Mouse (Mus musculus) forebrain, embryonic 16.5 days (tissue): ENCODE data around the gene Dcp1a. TPM values are rescaled to one million over a fixed set of nuclear protein-coding genes. Genes with fewer than 3 reads are reported as not detected.
A peak's percentile ranks its signal among the peaks of the same experiment; 100 is the strongest.

Source experiments
- ATAC-seq: fragments of 200-750 bp; cut with Nextera tagmentation; 2 replicates; pipeline ENCODE4 v1.8.0; 2017; ENCODE audit warnings: mild to moderate bottlenecking, moderate library complexity
- H3K27ac ChIP-seq: fragments of 300-500 bp; sonication (generic); 2 replicates; pipeline ENCODE4 v1.5.1; 2014; ENCODE audit warnings: low read length, control low read depth
- H3K27me3 ChIP-seq: fragments of 300-500 bp; sonication (generic); replicated peaks from 2 replicates; pipeline ENCODE4 v1.6.1; 2014; ENCODE audit warnings: low read length; ENCODE audit not compliant: control insufficient read depth, insufficient read depth
- H3K36me3 ChIP-seq: fragments of 300-500 bp; sonication (generic); 2 replicates; pipeline ENCODE4 v1.6.1; 2014; ENCODE audit not compliant: control insufficient read depth, insufficient read depth
- H3K4me1 ChIP-seq: fragments of 300-500 bp; sonication (generic); replicated peaks from 2 replicates; pipeline ENCODE4 v1.6.1; 2014; ENCODE audit warnings: low read length; ENCODE audit not compliant: control insufficient read depth, insufficient read depth
- H3K4me2 ChIP-seq: fragments of 300-500 bp; sonication (generic); 2 replicates; pipeline ENCODE4 v1.6.1; 2014; ENCODE audit warnings: mild to moderate bottlenecking, low read length, control low read depth
- H3K4me3 ChIP-seq: fragments of 300-500 bp; sonication (generic); replicated peaks from 2 replicates; pipeline ENCODE4 v1.5.1; 2014; ENCODE audit warnings: mild to moderate bottlenecking, low read length, control low read depth
- H3K9ac ChIP-seq: fragments of 300-500 bp; sonication (generic); replicated peaks from 2 replicates; pipeline ENCODE4 v1.6.1; 2014; ENCODE audit warnings: low read depth, low read length, control low read depth
- H3K9me3 ChIP-seq: fragments of 300-500 bp; sonication (generic); 2 replicates; pipeline ENCODE4 v1.6.1; 2016; ENCODE audit warnings: low read length; ENCODE audit not compliant: control insufficient read depth
- WGBS: fragments of 180-500 bp; shearing (Covaris S2); extraction: QIAGEN DNeasy Blood & Tissue Kit; methylation state at CpG from one replicate; pipeline ENCODE4 v1.1.7; 2014; 5-methylcytosine and 5-hydroxymethylcytosine counted together
- polyA plus RNA-seq: library from polyadenylated mRNA; unstranded; fragments of >200 nt; fragmentation: Nextera tagmentation; extraction: Ambion mirVana; gene quantifications from 2 replicates; pipeline ENCODE4 v1.2.1, GENCODE M21; 2015

The Dcp1a gene
- polyA plus RNA-seq, 1 experiment from 2014 or later = 23.1 TPM

DNA sequence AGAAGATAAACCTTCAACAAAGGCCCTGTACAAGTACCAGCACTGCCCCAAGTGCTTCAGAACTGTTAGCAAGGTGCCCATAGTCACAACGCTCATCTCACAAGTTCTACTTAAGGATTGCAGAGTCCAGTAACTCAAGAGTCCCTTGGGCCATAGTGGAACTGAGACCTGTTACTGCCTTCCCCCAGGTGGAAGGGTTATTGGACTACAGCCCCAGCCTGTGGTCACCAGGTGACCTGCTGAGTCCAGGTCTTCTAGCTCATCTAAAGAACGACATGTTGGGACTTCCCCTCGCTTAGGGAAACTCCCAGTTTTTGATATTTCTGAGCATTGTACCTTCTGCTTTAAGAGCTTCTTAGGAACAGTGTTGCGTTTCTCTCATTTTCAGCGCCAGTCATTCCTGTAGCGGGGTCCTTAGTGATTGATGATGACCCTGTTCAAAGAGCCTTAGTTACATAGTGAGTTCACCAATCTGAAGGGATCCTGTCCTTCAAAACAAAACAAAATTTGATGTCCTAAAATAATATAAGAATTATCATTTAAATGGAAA, 31.0 kb downstream of the Dcp1a start:
- Histone ChIP-seq H3K4me3 (no peak overlapping the region), H3K27me3 (no peaks in the 10 kb centered on the region), H3K9me3 (no peaks in the 10 kb centered on the region), H3K4me1 (no peaks in the 10 kb centered on the region), H3K27ac (no peak overlapping the region), H3K36me3 (peaks cover 13% of the 10 kb centered on the region), H3K9ac (no peak overlapping the region), H3K4me2 (no peak overlapping the region)
- ATAC-seq = no peak
- WGBS = 97% methylated on average over 6 of the region's 6 CpGs

DNA sequence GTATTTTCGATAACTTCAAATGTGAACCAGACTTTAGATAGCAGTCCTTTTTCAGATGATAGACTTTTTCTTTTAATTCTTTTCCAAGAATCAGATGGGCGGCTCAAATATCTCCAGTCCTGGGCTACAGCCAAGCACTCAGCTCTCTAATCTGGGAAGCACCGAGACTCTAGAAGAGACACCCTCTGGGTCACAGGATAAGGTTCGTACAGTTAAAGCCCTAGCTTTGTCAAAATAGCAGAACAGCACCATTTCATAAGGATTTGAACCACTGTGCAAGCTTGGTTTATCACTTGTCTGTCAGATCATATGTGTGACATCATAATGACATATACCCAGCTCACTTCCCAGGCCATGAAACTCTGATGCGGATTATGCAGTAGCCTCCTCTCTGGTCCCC, 33.6 kb downstream of the Dcp1a start:
- H3K27ac ChIP-seq = no peak overlapping the region
- H3K4me3 ChIP-seq = no peak overlapping the region
- H3K36me3 ChIP-seq = peaks cover 5% of the 10 kb centered on the region; the same call in 1 of the 2 replicates
- no peak overlapping the region for H3K9ac ChIP-seq
- 86% methylated on average over 5 of the region's 5 CpGs for WGBS
- no peak overlapping the region for H3K4me2 ChIP-seq
- no peak for ATAC-seq
- no peaks in the 10 kb centered on the region for H3K27me3 ChIP-seq
- H3K9me3 ChIP-seq = no peaks in the 10 kb centered on the region
- no peaks in the 10 kb centered on the region for H3K4me1 ChIP-seq

DNA sequence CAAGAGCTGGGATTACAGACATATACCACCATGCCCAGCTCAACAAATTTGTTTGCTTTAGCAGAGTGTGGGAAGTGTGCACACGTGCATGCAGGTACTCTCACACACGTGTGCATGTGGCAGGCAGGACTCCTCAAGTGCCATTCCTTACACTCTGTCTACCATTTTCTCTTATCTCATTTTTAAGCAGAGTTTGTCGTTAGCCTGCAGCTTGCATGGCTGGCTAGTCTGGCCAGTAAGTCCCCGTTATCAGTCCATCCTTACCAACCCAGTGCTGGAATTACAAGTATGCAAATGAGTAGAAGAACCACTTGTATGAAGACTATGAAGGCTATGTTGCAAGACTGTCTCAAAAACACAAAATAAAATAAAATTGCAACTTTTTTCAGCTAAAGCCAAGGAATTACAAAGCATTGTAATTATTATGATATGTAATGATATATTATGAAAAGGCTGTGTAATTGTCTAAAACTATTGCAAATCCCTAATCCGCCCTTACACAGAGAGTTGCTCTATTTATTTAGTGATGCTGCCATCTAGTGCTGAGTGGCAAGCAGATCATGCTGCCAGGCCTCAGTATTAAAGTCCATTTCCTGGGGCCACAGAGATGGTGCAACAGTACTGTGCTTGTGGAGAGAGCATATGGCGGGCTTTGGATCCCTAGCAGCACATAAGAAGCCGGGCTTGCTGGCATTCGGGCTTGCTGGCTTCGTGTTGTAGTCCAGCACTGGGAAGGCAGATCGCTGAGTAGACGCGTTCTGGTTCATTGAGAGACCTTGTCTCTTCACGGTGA, 36.8 kb downstream of the Dcp1a start:
- H3K36me3 ChIP-seq = peaks cover 12% of the 10 kb centered on the region
- 84% methylated on average over 13 of the region's 13 CpGs for WGBS

DNA sequence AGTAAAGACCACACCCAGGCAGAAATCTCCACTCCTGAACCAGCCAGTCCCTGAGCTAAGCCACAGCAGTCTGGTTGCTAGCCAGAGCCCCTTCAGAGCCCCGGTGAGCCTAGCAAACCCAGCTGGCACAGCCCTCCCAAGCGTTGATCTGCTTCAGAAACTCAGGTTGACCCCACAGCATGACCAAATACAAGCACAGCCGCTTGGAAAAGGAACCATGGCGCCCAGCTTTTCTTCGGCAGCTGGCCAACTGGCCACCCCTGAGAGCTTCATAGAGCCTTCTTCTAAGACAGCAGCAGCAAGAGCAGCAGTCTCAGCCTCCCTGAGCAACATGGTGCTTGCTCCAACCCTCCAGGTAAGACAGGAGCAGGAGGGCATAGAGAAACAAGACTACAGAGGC, 40.0 kb downstream of the Dcp1a start:
- no peak for ATAC-seq
- no peak overlapping the region for H3K4me3 ChIP-seq
- no peaks in the 10 kb centered on the region for H3K9me3 ChIP-seq
- no peak overlapping the region for H3K4me2 ChIP-seq
- 80% methylated on average over 5 of the region's 5 CpGs for WGBS
- H3K9ac ChIP-seq = no peak overlapping the region
- no peak overlapping the region for H3K27ac ChIP-seq
- no peaks in the 10 kb centered on the region for H3K27me3 ChIP-seq
- no peaks in the 10 kb centered on the region for H3K4me1 ChIP-seq
- H3K36me3 ChIP-seq = peaks cover 25% of the 10 kb centered on the region

More for the DNA sequence above, 36.8 kb downstream of the Dcp1a start:
- ATAC-seq = no peak
- Histone ChIP-seq H3K4me1 (no peaks in the 10 kb centered on the region), H3K9me3 (no peaks in the 10 kb centered on the region), H3K4me3 (no peak overlapping the region), H3K9ac (no peak overlapping the region), H3K4me2 (no peak overlapping the region), H3K27me3 (no peaks in the 10 kb centered on the region), H3K27ac (no peak overlapping the region)

DNA sequence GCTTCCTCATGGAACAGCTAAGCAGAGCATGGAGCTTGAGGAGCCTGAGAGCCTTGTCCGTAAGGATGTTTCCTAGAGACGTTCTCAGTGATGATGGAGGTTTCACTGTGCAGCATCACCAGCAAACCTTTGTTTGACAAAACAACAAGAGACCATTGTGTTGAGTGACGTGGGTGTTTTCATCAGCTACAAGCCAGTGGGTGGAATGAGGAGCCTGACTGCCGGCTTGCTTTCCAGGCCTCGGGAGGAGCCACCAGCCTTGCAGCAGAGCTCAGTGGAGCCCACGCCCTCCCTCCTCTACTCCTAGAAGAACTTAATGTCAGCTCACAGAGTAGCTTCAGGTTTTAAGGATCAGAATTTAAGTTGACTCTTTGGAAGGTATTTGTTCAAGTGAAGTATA, 44.0 kb downstream of the Dcp1a start:
- 75% methylated on average over 6 of the region's 6 CpGs for WGBS
- Histone ChIP-seq H3K27me3 (no peaks in the 10 kb centered on the region), H3K4me2 (no peak overlapping the region), H3K4me3 (no peak overlapping the region), H3K36me3 (peaks cover 28% of the 10 kb centered on the region), H3K9me3 (no peaks in the 10 kb centered on the region), H3K4me1 (no peaks in the 10 kb centered on the region), H3K27ac (no peak overlapping the region), H3K9ac (no peak overlapping the region)
- ATAC-seq = no peak

DNA sequence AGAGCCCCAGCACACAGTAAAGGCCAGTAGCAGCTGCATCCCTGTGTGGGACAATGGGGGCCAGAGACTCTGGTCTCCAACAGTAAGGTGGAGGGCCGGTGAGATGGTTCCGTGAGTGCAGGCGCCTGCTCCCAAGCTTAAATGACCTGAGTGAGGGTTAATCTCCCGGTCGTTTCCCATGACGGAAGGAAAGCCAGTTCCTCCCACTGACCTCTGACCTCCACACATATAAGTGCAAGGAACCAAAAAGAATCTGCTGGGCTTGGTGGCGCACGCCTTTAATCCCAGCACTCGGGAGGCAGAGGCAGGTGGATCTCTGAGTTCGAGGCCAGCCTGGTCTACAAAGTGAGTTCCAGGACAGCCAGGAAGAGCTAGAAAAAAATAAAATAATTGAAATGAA, 49.1 kb downstream of the Dcp1a start:
- ATAC-seq = no peak

DNA sequence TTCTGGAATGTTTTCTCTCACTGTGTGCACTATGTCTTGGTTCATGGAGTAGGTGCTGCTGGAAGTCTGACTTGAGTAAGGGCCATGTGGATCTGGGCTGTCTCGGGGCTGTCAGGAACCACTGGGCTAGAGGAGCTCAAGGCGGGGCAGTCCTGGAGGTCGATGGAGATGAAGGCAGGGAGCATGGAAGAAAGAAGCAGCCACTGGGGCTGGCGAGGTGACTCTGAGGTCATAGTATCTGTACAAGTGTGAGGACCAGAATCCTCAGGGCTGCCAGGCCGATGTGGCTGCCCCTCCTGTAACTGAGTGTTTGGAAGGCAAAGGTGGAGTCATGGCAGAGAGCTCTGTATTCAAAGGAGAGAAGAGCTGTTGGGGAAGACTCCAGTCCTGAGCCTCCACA, 49.6 kb downstream of the Dcp1a start:
- Histone ChIP-seq H3K4me3 (no peak overlapping the region), H3K4me1 (peaks cover 7% of the 10 kb centered on the region; the same call in 1 of the 2 replicates), H3K36me3 (peaks cover 8% of the 10 kb centered on the region), H3K9ac (no peak overlapping the region), H3K9me3 (no peaks in the 10 kb centered on the region), H3K27ac (no peak overlapping the region), H3K4me2 (no peak overlapping the region), H3K27me3 (no peaks in the 10 kb centered on the region)
- WGBS = 97% methylated on average over 5 of the region's 5 CpGs
- ATAC-seq = no peak

More for the DNA sequence above, 49.1 kb downstream of the Dcp1a start:
- H3K36me3 ChIP-seq = peaks cover 11% of the 10 kb centered on the region
- H3K4me3 ChIP-seq = no peak overlapping the region
- H3K9ac ChIP-seq = no peak overlapping the region
- 92% methylated on average over 10 of the region's 10 CpGs for WGBS
- H3K27me3 ChIP-seq = no peaks in the 10 kb centered on the region
- no peak overlapping the region for H3K27ac ChIP-seq
- H3K4me2 ChIP-seq = no peak overlapping the region
- H3K9me3 ChIP-seq = no peaks in the 10 kb centered on the region
- peaks cover 7% of the 10 kb centered on the region; the same call in 1 of the 2 replicates for H3K4me1 ChIP-seq

DNA sequence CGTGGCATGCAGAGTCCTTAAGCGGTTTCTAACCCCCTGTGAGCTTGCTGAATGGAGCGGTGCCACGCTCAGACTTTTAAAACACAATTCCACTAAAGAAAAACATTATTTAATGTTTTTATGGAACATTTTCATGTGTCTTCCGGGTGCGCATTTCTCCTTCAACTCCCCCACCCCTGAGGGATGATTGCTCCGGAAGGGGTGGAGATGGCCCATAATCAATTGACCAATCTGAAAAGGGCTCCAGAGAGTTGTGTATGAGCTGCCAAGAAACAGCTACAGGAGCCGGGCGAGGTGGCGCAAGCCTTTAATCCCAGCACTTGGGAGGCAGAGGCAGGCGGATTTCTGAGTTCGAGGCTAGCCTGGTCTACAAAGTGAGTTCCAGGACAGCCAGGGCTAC, 50.1 kb downstream of the Dcp1a start:
- no peak for ATAC-seq
- H3K4me2 ChIP-seq = no peak overlapping the region
- H3K27ac ChIP-seq = no peak overlapping the region
- peaks cover 8% of the 10 kb centered on the region for H3K36me3 ChIP-seq
- no peaks in the 10 kb centered on the region for H3K27me3 ChIP-seq
- H3K9ac ChIP-seq = no peak overlapping the region
- H3K4me1 ChIP-seq = peaks cover 7% of the 10 kb centered on the region; the same call in 1 of the 2 replicates
- WGBS = 92% methylated on average over 12 of the region's 12 CpGs
- no peaks in the 10 kb centered on the region for H3K9me3 ChIP-seq
- no peak overlapping the region for H3K4me3 ChIP-seq

DNA sequence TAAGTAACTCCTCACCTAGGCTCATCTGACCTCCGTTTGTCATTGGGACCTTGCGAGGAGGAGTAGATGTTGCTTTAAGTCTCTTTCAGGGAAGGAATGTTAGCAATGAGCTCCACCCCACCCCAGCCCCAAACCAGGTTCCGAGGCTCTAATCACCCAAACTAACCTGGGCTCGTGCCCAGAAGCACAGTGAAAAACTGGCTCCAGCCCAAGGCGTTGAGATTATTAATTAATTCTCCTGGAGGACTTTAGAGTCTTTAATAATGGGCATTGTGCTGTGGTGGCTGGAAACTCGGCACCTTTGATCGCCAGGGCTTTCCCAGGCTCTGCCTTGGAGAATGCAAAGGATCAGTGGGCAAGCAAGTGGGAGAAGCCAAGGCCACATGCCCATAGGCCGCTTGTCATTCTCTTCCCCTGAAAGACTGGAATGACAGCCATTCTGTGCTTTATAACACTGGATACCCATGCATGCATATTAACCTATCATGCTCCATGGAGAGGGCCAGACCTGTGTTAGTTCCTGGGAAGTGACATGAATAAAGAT, 51.5 kb downstream of the Dcp1a start:
- Histone ChIP-seq H3K27ac (no peak overlapping the region), H3K9ac (no peak overlapping the region), H3K4me3 (no peak overlapping the region), H3K4me1 (peaks cover 7% of the 10 kb centered on the region; the same call in 1 of the 2 replicates), H3K9me3 (no peaks in the 10 kb centered on the region), H3K27me3 (no peaks in the 10 kb centered on the region), H3K36me3 (0 out of 2 replicates have a peak, but pooled peaks cover 1% of the 10 kb centered on the region), H3K4me2 (no peak overlapping the region)
- peak; percentile 80 for ATAC-seq
- WGBS = 17% methylated on average over 8 of the region's 8 CpGs
